Mouse (Mus musculus): ENCODE measurements around the gene Akap2.

Akap2 gene

DNA sequence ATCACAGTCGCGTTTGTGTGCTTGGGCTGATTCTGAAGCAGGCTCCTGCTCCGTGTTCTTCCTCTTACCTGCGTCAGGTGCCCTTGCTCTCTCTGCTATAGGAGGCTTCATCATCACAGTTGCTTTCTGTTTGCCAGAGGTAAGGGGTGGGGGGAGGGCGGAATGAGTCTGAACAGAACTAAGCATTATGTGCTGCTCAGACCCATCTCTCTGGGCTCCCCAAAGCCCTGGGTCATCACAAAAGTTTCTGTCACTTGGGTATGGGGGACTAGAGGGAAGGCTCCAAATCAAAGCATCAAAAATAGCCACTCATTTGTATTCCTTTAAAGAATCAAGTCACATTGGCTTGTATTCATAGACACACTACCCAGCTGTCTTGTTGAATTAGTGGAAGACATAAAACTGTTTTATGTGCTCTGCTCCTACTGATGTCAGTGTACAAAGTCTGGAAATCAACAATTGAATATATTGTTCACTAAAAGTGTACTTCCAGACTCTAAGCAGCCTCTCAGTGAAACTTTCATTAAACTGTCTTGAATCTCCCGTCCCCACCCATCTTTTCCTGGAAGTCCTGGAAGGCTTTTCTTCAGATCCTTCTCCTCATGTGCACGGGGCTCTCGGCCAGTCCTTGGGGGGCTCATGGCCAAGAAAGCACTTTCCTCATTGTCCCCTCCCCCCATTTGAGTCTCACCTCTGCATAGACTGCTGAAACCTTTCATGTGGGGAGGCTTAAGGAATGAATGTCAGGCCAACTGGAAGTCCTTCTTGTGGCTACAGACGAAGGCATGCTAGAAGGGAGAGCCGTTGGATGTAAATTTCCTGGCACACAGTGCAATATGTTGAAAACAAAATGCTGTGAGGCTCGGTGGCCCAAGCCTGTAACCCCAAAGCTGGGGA is 13.6 kb upstream of the Akap2 start:
- DNase-seq = no peak

DNA sequence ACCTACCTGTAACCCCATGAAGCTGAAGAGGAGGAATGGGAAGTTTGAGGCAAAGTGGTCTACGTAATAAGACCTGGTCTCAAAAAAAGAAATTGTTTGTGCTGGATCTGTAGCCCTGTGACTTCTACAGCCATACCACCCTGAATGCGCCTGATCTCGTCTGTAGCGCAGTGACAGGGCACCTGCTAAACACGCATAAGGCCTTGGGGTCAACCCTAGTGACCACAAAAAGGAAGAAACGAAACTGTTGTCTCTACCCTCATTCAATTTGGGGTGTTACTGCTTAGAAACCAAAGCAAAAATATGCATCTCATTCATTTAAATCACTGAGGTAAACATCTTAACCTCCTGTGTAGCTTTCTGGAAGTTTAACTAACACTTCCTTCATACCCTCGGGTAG is 12.9 kb upstream of the Akap2 start:
- no peak for DNase-seq

DNA sequence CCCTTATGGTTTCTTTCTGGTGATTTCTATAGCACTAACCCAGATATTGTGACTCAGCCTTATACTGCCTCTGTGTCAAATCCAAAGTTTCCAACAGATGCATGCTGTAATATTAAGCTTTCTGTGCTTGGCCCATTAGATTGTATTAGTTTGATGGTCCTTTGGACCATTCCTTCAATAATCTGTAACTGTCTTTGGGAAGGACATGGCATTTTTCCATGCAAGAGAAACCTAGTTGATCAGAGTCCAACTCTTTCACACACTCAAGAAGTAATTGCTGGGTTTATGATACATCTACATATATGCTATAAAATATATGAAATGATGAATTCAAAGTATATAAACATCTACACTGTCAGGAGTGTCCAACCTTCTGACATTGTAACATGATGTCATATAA is 1.6 kb upstream of the Akap2 start:
- DNase-seq = no peak

DNA sequence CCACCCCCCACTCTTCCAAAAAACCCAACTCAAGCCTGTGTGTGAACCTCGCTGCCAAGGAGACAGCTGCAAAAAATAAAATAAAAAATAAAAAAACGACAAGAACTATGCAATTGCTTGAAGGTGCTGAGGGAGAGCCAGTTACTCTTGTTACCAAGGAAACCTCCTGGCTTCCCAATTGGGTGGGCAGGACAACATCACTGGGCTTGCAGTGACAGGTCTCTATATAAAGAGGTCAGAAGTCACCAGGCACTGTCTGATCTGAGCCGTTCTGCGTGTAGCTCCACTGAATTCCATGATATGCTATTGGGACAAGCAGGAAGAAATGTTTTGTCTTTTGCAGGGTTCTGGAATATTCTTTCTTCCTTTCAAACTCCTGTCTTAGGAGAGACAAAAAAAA is 722 bp upstream of the Akap2 start:
- DNase-seq = no peak

DNA sequence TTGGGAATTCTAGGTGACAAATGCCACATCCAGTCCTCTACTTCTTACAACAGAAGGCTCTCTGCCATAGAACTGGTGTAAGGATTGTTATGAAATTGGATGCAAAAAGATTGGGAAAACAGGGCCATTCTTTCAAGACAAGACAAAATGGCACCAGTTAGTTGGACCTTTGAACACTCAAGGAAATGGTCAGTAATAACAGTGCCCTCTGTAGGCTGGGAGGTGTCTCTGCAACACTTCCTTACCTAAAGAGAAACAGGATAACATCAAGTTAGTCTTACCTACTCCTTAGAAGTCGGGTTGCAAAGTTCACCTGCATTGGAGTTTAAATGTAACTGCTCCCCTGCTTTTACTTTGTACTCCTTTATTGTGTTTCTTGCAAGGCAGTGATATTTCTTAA is 1.9 kb downstream of the Akap2 start:
- no peak for DNase-seq

DNA sequence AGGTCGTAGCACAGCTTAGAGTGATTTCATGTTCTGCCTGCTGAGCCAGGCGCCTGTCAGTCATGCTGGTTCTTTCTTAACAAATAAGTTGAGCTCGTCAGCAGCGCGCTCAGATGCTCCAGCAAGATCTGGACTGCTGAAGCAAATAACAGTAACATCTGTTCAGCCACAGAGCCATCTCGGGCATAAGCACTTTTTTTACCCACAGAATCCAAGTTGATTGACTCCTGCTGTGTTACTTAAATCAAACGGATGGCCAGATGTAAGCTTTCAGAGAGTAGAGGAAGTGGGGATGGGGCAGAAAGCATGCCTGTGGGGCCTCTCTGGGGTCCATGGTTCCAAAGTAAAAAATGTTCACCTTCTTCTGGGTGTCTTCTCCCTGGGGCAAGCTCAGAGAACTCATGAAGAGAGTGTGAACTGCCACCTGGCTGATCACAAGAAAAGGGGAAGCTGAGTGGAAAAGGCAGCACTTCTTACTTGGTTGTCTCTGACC is 3.5 kb downstream of the Akap2 start:
- DNase-seq = no peak

DNA sequence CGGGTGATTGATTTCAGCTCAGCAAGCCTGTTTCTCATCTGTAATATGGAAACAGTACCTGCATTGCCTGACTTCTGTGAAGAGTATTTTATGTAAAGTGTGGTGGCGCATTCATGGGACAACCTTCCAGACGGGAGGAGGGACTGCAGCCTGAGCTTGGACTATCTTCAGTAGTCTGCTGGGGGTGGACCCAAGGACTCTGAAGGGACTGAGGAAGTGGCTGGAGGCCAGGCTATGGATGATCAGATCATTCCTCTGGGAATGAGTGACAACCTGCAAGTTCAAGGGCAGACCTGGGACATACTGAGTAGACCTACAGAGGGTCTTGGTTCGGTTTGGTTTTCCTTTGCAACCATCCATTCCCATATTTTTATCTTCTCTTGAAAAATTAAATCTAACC is 4.8 kb downstream of the Akap2 start:
- DNase-seq = no peak

DNA sequence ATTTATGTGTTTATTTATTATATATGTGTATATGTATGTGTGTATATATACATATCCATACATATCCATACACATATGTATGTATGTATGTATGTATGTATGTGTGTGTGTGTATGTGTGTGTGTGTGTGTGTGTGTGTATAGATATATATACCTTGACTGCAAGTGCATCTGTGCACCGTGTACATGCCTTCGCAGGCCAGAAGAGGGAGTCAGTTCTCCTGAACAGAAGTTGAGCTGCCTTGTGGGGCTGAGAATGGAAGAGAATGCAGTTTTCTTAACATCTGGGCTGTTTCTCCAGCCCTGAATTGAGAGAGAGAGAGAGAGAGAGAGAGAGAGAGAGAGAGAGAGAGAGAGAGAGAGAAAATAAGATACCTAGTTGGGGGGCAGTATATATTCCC is 6.2 kb downstream of the Akap2 start:
- no peak for DNase-seq

DNA sequence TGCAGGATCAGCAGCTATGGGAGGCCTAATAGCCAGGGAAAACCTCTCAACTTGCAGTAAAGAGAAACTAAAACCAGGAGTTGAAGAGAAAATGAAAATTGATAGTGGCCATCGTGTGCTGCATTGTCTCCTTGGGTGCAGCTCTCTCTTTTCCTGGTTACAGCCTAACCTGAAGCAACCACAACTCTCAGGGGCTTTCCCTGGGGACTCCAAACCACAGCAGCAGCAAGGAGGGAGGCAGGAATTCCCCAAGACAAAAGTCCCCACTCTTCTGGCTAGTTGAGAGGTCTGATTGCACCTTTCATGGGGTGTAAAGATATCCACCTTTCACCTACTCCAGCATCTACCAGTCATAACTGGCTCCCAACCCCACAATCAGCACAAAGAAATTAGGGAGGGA is 8.1 kb downstream of the Akap2 start:
- DNase-seq = no peak

DNA sequence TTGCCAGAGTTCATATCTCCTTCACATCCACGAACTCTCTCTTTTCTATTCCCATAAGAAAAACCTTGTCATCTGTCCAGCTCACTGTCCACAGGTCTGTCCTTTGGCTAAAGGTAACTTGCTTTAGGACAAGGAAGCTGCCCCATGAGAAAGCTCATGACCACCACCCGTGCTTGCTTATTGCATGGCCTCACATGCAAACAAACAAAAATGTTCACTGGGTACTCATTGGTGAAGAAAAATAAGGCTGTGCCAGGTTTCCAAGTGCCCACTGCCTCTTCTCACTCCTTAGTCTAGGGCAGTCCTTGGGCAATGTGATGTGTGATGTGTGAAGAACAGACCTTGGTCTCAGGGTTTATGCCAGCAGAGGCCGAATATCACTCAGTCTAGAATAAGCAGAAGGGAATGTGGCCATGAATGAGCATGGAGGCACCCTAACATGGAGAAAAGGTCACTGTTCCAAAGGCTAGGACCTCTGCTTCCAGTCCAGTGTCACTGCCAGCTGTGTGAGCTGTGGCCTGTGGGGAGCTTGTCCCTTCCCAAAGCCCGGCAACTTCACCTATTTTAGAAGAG is 11.2 kb downstream of the Akap2 start:
- no peak for DNase-seq

DNA sequence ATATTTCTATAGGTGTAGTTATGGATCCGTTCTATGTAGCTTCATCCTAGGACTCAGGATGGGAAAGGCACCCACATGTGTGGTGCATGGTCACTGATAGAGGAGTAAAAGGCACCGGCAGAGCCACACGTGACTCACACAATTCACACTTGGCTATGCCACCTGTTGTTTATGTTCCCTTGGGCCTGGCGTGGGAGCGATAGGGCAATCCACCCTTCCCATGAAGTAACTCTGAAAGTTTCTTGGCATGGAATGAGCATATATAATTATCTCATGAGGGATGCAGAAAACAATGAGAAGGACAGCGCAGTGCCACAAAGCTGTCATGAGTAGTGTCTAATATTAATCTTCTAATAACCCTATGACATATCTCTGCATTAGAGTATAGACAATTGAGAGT is 12.6 kb downstream of the Akap2 start:
- no peak for DNase-seq

DNA sequence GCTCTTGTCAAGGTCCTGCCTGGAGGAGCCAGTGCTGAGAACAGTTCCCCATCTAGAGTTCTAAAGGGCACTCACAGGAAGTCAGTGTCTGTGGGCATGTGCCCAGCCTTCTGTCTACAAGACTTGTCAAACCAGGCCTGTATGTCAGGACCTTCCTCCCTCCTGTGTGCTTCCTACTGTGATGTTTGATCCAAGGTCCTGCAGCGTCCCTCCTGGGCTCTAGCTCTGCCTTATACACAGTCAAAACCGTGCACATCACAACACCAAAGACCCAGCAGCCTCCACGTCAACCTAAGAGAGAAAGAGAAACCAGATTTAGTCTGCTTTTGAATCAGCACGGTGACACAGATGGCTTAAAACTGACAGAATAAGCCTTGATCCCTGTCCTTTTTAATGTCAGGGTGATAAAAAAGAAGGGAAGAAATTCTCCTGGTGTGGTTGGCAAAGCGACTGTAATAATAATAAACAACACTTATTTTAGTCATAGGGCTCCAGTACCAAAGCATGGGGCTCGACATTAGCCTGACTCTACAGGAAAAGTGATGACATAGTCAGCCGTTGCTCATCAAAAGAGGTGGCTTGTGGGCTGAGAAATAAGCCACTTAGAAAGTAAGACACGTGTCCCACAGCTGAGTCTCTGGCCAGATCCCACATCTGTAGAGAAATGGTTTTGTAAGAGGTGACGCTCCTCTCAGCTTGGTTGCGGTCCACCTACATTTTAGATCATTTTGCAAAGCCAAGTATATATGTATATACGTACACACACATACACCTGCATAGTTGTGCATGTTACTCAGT is 13.5 kb downstream of the Akap2 start:
- no peak for DNase-seq

DNA sequence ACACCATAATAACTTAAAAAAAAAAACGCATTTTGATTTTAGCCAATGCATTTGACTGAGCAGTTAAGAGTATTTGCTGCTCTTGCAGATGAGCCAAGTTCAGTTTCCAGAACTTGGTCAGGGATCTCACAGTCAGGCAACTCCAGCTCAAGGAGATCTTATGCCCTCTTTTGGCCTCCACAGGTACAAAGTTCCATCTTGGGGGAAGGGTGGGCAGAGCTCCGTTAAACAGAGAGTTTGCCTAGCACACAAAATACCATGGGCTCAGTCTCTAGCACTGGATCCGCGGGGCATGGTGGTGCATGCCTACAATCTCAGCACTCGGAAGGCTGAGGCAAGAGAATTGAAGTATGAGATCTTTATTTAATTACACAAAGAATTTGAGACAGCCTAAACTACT is 14.9 kb downstream of the Akap2 start:
- DNase-seq = no peak

DNA sequence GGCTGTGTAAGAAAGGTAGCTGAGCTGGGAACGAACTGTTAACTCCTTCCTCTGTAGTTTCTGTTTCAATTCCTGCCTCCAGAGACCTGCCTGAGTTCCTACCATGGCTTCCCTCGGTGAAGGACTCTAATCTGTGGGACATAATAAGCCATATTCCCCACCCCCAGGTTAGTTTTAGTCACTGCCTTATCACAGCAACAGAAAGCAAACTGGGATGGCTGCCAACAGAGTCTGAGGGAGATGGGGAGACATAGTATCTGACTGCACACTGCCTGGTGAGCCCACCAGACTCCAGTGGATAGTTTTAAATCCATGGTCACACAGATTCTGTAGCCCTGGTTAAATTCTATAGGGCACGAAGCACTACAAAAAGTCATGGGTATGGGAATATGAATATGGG is 16.0 kb downstream of the Akap2 start:
- DNase-seq = no peak

DNA sequence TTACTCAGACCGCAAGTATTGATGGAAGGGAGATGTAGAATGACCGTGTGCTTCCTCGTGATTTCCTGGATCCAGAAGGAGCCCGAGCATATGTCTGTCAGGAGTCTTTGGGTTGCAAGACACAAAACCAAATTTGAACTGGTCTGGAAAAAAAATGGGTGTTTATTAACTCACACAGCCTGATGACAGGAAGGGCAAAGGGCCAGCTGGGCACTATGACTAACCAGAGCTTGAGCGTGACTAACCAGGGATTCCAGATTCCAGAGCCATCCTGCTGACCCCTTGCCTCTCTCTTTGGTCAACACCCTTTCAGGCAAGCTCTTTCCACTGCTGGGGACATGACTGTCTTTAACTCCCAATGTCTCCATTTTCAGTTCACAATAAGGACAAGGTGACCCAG is 18.0 kb downstream of the Akap2 start:
- DNase-seq = no peak

DNA sequence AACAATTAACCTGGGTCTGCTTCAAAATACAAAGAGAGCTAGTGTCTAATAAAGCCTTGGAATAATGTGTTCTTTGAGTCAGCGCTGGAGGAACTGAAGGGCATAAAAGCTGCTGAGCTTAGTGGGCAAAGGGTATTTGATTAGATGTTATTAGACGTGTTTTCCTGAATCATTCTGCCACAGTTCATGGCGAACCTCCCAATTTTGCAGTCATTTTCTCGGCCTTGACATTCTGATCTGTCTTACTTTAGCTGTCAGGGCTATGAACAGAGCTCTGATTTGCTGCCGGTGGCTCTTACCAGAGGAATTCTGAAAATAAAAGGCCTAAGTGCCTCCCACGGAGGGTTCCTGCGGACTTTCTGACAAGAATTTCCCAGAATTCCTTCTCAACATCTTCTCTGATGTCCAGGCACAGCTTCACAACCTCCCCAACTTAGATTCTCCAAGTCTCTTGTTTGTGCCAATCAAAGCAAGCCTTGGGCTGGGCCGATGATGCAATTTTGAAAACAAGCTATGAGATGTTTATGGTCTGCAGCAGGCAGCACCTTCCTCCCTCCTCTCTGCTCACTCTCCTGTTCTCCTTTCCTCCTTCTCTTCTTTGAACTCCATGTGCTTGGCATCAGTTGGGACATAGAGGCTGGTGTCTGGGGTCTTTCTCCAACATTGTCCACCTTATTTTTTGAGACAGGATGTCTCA is 21.5 kb downstream of the Akap2 start:
- no peak for DNase-seq

DNA sequence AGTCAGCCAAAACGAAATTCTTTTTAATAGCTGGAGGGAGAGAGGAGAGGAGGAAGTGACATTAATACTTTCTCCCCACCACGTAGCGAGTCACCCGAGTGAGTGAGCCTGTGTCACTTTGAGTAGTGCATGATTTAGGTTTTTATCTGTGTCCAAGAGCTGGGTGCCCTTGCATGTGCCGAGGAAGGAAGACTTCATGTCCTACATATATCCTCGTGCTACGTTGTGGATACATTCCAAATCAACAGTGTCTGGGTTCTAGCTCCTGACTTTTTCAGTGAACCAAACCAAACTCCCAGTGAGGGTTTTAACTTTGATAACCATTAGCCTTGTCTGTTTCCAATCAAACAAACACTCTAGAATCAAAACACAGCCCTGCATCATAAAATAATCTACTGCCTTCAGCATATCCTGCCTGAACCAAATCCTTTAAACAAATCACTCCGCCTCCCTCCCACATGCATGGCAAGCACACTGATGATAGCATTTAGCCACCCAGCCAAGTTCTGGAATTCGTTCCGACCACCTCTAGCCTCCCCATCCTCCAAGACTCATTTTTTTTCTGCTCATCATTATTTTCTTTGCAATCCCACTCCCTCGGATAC is 26.0 kb downstream of the Akap2 start:
- no peak for DNase-seq

DNA sequence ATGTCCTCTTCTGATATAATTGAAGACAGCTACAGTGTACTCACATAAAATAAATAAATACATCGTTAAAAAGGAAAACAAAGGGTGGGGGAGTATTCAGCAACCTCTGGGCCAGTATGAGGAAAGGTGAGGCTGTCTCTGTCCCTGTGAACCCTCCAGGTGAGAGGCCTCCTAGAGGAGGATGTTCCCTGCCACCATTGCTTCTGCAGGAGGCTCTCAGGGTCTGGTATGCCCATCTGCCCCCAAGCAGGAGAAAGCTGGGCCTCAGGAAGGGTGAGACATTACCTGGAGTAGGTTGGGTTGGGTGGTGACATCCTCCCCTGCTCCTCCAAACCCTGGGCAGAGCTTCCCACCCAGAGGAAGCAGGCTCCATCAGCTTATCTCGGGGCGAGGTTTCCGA is 33.2 kb downstream of the Akap2 start:
- no peak for DNase-seq

DNA sequence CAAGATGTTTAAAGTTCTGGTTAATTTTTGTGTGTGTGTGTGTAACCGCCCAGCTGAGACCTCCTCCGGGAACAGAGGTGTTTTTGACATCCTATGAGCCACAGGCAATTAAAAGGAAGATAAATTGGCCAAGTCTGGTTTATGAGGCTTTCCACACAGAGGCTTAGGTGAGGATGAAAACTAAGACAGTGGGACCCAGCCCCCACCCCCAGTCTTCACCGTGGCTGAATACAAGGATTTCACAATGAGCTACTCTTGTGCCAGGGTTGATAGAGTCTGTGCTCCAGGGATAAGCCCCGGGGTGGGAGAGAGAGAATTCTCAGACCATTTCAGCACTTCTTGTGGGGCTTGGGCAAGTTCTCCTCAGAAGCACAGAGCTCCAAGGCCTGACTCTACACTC is 33.6 kb downstream of the Akap2 start:
- no peak for DNase-seq

DNA sequence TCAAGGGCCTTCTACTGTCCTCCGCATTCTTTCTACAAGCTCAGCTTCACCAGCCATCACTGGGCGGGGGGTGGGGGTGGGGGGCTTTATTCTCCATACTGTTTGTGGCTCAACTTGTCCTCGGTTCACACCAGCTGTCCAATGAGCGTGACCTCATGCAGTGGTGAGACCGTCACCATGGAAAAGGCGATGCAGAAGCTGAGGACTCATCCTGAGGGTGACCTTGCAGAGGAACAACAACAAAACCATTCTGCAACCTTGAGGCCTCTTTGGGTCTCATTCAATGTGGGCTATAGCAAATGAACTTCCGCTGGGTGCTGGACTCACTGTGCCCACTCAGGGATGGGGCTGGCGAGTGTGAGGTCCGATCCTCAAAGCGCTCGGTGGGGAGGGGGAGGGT is 34.1 kb downstream of the Akap2 start:
- DNase-seq = no peak

DNA sequence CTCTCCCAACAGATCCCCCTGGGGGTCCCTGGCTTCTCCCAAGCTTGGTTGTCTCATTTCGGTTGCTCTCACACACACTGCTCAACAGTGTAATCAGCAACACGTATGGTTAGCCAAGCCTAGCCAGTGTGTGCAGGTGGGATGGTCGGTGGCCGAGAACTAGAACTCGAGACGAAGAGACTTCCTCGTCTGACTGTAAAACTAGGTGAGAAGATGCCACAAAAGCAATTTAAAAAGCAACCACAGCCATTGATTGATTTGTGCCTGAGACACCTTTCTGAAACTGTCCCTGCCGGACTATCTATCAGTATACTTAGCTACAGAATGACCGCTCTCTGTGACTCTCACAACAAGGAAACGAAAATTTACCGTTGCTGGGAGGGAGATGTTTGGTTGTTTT is 37.6 kb downstream of the Akap2 start:
- DNase-seq = no peak

DNA sequence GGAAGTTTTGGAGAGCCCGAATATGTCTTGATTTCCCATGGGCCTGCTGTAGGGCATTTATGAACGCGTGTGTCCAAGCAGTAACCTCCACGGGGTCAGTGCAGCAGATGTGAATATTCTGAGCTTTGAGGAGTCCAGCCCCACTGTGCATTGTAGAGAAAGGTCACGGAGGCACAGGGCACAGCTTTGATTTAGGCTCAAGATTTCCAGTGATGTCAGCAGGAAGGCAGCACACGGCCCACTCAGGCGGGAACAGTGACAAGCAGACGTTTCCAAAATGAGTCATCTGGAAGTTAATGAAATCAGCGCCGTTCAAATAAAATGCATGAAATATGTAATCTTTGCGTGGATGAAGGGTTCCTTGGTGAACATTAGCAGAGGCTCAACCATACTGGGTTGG is 40.5 kb downstream of the Akap2 start:
- DNase-seq = no peak

DNA sequence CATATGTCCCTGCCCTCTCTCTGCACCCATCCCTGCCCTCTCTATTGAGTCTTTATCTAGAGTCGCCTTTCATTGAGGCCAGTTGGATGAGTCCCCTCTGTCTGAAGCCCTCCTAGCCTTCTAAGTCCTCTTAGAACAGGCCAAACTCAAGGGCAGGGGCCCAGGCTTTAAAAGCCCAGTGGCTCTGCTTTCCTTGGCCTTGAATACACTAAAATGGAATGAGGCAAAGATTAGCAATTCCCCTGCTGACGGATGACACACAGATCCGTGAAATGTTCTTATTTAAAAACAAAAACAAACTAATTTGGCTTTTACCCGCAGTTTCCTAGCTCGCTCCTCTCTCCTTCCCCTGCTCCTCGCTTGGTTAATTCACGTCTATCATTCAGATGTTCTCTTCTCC is 45.0 kb downstream of the Akap2 start:
- DNase-seq = no peak
